Mouse (Mus musculus): ENCODE data around the gene Ugt1a1.

Ugt1a1 gene

DNA sequence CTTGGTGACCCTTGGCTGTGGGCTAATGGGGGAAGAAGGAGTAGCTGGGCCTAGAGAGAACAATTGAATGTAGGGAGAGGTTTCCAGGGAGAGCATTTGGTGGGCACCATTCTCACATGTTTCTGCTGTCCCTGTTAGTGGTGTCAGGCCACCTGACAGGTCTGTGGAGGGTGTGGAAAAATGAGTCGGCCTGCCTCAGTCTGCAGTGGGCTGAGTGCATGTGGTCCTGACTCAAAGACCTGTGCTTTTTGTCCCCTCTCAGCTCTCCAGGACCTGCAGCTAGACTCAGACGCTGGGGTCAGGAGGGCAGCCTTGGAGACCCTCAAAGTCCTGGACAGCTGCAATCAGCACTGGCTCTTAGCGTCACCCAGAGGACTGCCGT lies 47.9 kb downstream of the Ugt1a1 start:
- peak; percentile 24 for DNase-seq

DNA sequence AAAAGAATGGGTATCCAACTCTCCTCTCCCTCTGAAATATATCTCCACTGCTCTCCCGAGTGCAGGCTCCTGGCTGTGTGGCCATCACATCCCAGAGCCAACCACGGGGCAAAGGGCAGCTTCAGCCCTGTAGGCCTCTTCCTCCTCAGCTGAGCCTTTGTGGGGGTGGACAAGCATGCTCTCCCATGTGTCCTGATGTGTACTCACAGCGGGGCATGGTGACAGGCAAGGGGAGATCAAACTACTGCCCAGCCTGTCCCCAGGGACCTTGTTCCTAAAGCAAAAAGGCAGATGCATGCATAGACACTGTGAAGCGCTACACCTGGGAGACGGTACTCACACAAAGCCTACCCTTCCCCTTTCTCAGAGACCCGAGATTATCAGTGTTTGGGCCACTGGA lies 48.4 kb downstream of the Ugt1a1 start:
- peak; percentile 63 for DNase-seq

DNA sequence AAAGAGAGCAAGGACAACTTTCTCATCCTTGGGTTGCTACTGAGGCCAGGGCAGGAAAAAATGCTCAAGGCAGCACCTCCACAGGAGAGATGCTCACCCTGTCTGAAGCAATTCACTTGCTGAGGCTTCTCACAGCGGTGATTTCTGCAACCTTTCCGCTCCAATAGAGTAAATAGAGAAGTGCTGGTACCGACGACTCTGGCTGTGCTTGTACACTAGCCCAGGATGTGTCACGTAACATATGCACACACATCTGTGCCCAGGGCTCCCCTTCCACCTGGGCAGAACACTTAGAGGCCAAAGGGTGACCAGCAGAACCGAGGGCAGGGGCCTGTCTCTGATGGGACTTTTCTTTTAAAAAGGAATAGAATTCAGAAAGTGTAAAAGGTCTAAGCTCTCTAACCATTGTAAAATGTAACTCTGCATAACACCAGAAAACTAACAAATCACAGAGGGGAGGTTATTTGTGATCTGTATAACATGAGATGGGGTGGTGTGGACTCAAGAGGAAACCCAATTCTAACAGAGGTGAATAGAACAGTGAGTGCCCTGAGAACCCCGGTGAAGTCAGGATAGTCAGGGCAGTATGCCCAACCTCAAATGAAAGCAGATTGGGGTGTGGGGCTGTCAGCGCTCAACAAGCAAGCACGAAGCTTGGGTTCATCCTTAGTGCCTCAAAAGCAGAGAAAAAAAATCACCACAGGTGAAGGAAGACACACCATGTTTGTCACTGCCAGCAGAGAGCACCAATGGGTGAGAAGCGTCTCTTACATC lies 49.0 kb downstream of the Ugt1a1 start:
- DNase-seq, result no peak

DNA sequence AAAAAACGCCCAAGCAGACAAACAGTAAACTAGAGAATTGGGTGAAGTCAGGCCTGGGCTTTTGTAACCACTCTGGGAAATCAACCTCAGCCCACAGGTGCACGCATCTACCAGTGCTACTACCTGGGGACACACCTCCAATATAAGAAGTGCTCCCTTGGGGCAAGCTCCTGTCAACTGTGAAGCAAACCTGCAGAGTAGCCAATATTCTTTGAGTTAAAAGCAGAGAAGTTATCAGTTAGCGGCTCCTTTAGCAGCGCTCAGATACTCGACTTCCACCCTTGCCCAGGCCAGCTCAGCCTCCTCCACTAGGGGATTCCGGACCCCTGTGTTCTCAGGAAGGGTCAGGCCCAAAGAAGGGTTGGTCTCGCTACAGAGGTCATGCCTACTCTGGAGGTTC lies 49.9 kb downstream of the Ugt1a1 start:
- peak; percentile 21 for DNase-seq

DNA sequence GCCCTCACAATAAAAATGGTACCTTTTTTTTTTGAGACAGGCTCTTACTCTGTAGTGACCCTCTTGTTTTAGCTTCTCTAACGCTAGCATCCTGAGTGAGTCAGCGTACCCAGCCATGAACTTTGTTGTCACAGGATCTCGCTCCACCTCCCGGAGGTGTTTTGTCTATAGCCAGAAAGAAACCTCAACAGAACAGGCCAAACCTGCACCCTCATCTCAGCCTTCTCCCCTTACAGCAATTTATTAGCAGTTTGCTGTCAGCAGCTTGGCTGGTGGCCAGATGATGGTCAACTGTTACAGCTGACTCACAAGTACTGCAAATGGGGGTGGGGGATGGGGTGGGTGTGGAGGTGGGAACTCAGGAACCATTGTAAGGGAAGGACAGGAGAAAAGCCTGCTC lies 50.5 kb downstream of the Ugt1a1 start:
- DNase-seq, result peak; percentile 68

DNA sequence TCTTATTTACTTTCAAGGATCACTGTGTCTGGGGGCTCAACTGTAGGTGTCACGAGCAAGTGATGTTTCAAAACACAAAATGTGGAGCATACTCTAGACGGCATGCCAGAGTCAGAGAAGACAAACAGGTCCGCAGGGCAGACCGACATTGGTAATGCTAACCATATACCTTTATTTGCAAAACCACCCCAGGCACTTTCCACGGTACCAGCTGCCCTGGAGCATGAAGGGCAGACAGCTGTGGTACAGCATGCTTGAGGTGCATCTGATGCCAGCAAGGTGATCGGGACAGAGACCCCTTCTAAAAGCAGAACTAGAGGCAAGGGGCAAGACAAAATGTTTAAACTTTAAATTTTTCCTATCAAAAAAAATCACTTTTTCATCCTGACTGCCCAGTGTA lies 51.2 kb downstream of the Ugt1a1 start:
- peak; percentile 22 for DNase-seq

DNA sequence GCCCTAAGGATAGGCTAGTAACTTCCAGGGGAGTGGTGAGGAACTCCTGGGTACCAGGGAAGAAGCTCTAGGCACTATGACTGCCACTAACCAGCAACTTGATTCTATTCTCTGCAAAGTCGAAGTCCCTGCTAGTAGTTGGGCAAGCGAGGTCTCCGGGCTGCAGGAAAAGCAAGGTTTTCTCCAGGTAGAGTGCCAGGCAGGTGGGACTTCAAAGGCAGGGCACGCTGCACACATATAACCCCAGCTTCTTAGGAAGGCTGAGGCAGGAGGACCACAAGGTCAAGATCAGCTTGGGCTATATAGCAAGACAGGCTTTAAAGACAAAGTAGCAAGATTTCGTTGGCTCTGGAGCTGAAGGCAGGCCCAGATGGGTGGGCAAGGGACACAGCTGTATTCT lies 52.0 kb downstream of the Ugt1a1 start:
- DNase-seq, result no peak

DNA sequence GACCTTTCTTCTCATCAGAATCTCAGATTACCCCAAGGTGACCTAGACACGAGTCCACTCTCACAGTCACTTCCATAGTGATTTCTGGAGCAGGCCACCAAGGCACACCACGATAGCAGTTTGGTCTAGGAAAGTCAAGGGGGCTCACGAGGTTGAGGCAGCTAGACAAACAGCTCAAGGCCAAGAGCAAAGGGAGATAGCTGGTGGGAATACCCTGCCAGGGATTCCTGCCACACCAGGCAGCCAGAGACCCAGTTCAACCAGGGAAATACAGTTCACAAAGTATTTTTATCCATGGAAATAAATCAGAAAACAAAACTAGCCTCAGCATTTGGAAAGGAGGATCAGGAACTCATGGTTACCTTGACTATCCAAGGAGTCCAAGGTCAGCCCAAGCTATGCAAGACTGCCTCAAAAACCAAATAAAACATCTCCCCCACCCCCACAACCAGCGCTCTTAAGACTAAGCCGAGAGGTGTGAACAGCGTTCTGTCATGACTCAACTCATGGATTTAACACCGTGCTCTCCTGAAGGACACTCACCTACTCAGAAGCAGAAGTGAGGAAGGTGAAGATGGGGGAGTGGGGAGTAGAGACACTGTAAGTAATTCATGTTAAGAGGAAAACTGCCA lies 52.6 kb downstream of the Ugt1a1 start:
- DNase-seq, result no peak

DNA sequence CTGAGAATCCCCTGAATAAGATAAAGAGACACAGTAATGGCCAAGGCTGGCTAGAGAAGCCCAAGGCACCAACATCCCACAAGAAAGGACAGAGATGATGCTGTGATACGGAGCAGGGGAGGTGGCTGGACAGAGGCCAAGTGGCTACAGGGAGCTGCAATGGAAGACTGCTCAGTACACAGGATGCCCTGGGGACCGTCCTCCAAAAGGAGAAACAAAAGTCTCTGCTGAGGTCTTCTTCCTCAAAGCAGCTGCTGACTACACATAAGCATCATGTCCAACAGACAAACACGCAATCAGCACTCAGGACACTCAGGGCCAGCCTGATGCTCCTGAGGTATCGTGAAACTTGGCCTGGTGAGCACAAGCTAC lies 53.1 kb downstream of the Ugt1a1 start:
- DNase-seq, result peak; percentile 56

DNA sequence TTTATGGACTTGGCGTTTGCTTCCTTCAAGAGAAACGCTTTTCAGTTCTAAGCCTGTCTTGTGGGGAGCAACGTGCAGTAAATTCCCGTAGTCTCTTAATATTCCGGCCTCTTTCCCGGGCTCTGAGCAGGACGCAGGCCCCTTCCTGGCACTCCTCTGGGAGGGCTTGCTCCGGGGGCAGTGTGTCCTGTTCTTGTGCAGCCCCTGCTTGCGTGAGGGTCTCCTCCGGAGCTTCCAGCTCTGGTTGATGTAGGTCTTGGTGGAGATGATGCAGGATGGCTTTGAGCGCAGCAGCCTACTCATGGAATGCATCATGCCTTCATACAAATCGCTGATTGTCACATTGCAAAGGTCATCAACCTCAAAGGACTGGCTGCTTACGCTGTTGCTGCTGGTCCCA lies 54.4 kb downstream of the Ugt1a1 start:
- DNase-seq, result no peak

DNA sequence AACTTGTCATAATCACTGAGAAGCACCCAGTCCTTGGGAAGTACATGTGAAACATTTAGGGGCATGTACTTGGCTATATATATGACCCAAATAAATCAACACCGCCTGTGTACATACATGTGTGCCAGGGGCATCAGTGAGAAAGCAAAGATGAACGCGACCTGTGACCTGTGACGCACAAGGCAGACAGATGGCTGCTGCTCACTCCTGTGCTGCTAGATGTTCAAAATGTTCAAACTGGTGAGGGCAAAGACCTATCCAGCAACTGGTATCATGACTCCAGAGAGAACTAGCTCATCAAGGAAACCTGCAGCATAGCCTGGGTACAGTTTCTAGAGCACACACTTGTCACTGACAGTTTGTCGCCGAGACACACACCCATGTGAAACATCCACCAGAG lies 55.7 kb downstream of the Ugt1a1 start:
- DNase-seq, result no peak

DNA sequence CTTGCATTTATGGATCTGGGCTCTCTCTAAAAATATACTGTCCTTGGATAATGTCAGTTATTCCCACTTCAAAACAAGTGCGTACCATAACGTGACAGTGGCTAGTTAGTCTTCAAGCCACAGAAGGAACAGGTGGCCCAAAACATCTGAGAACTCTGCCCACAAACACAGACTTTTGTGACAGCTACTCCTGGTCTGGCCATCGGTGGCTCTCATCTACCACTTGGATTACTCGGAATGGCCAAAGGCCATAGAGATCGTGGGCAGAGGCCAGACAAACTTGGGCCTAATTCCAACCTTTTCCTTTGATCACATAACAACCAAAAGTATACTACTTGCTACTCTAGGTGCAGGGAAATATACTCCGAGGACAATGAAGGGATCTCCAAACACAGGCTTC lies 56.3 kb downstream of the Ugt1a1 start:
- no peak for DNase-seq

All from lung, postnatal 10 days (tissue).